Mouse (Mus musculus): Measurements from ENCODE around the gene Mfsd14a. TPM values are rescaled to one million over a fixed set of nuclear protein-coding genes. Genes with fewer than 3 reads are reported as not detected.

Mfsd14a gene
- polyA plus RNA-seq, 1 experiment from 2014 or later, result 94.0 TPM

- Histone ChIP-seq H3K9ac (ENCODE audit: low read depth, low read length) (no peak overlapping the region), H3K27ac (no peak overlapping the region), H3K27me3 (ENCODE audit: insufficient read depth, low read length) (no peaks in the 10 kb centered on the region), H3K36me3 (ENCODE audit: insufficient read depth, low read length) (peaks cover 53% of the 10 kb centered on the region), H3K4me2 (ENCODE audit: low read length) (no peak overlapping the region), H3K9me3 (replicated peaks; ENCODE audit: low read length) (no peaks in the 10 kb centered on the region), H3K4me1 (replicated peaks; ENCODE audit: insufficient read depth, low read length) (no peaks in the 10 kb centered on the region), H3K4me3 (replicated peaks; ENCODE audit: low read depth, low read length) (no peak overlapping the region)
- TF ChIP-seq CTCF (IDR thresholded peaks at IDR 0.05; ENCODE audit: low read depth), result no peak
- no peak for DNase-seq (ENCODE audit: low spot score)
- 89% methylated on average over 3 of the region's 3 CpGs for WGBS
- ATAC-seq (replicated peaks; ENCODE audit: low FRiP score, low read depth), result no peak
These were observed 28.4 kb downstream of the Mfsd14a start for GRCm38 (mm10) chr3:116634091-116634490.

- Histone ChIP-seq H3K36me3 (ENCODE audit: insufficient read depth, low read length) (peaks cover 44% of the 10 kb centered on the region), H3K9ac (ENCODE audit: low read depth, low read length) (no peak overlapping the region), H3K9me3 (replicated peaks; ENCODE audit: low read length) (no peaks in the 10 kb centered on the region), H3K27me3 (ENCODE audit: insufficient read depth, low read length) (no peaks in the 10 kb centered on the region), H3K4me3 (replicated peaks; ENCODE audit: low read depth, low read length) (no peak overlapping the region), H3K27ac (no peak overlapping the region), H3K4me2 (ENCODE audit: low read length) (no peak overlapping the region), H3K4me1 (replicated peaks; ENCODE audit: insufficient read depth, low read length) (no peaks in the 10 kb centered on the region)
- ATAC-seq (replicated peaks; ENCODE audit: low FRiP score, low read depth), result no peak
- DNase-seq (ENCODE audit: low spot score), result no peak
- WGBS, result 90% methylated on average over 3 of the region's 3 CpGs
- TF ChIP-seq CTCF (IDR thresholded peaks at IDR 0.05; ENCODE audit: low read depth), result no peak
These were observed 29.5 kb downstream of the Mfsd14a start for GRCm38 (mm10) chr3:116632971-116633370.

- Histone ChIP-seq H3K4me2 (ENCODE audit: low read length) (no peak overlapping the region), H3K4me3 (replicated peaks; ENCODE audit: low read depth, low read length) (no peak overlapping the region), H3K36me3 (ENCODE audit: insufficient read depth, low read length) (peaks cover 33% of the 10 kb centered on the region), H3K9me3 (replicated peaks; ENCODE audit: low read length) (no peaks in the 10 kb centered on the region), H3K27me3 (ENCODE audit: insufficient read depth, low read length) (no peaks in the 10 kb centered on the region), H3K4me1 (replicated peaks; ENCODE audit: insufficient read depth, low read length) (no peaks in the 10 kb centered on the region), H3K9ac (ENCODE audit: low read depth, low read length) (no peak overlapping the region), H3K27ac (no peak overlapping the region)
- no peak for DNase-seq (ENCODE audit: low spot score)
- no peak for ATAC-seq (replicated peaks; ENCODE audit: low FRiP score, low read depth)
- TF ChIP-seq CTCF (IDR thresholded peaks at IDR 0.05; ENCODE audit: low read depth), result no peak
- 82% methylated on average over 1 of the region's 1 CpGs for WGBS
These were observed 31.0 kb downstream of the Mfsd14a start for GRCm38 (mm10) chr3:116631459-116631858.

GRCm38 (mm10) chr3:116622641-116623040 is 39.8 kb downstream of the Mfsd14a start:
- 96% methylated on average over 7 of the region's 7 CpGs for WGBS
- Histone ChIP-seq H3K27ac (no peak overlapping the region), H3K9me3 (replicated peaks; ENCODE audit: low read length) (no peaks in the 10 kb centered on the region), H3K4me1 (replicated peaks; ENCODE audit: insufficient read depth, low read length) (no peaks in the 10 kb centered on the region), H3K27me3 (ENCODE audit: insufficient read depth, low read length) (no peaks in the 10 kb centered on the region), H3K4me2 (ENCODE audit: low read length) (no peak overlapping the region), H3K4me3 (replicated peaks; ENCODE audit: low read depth, low read length) (no peak overlapping the region), H3K36me3 (ENCODE audit: insufficient read depth, low read length) (0 out of 2 replicates have a peak, but pooled peaks cover 2% of the 10 kb centered on the region), H3K9ac (ENCODE audit: low read depth, low read length) (no peak overlapping the region)
- no peak for DNase-seq (ENCODE audit: low spot score)
- ATAC-seq (replicated peaks; ENCODE audit: low FRiP score, low read depth), result no peak
- TF ChIP-seq CTCF (IDR thresholded peaks at IDR 0.05; ENCODE audit: low read depth), result no peak

- TF ChIP-seq CTCF (IDR thresholded peaks at IDR 0.05; ENCODE audit: low read depth), result no peak
- no peak for ATAC-seq (replicated peaks; ENCODE audit: low FRiP score, low read depth)
- H3K9me3 ChIP-seq (replicated peaks; ENCODE audit: low read length), result no peaks in the 10 kb centered on the region
- no peak overlapping the region for H3K4me3 ChIP-seq (replicated peaks; ENCODE audit: low read depth, low read length)
- DNase-seq (ENCODE audit: low spot score), result no peak
- no peak overlapping the region for H3K4me2 ChIP-seq (ENCODE audit: low read length)
- 0 out of 2 replicates have a peak, but pooled peaks cover 2% of the 10 kb centered on the region for H3K36me3 ChIP-seq (ENCODE audit: insufficient read depth, low read length)
- H3K4me1 ChIP-seq (replicated peaks; ENCODE audit: insufficient read depth, low read length), result no peaks in the 10 kb centered on the region
- no peak overlapping the region for H3K27ac ChIP-seq
- no peaks in the 10 kb centered on the region for H3K27me3 ChIP-seq (ENCODE audit: insufficient read depth, low read length)
- no peak overlapping the region for H3K9ac ChIP-seq (ENCODE audit: low read depth, low read length)
- WGBS, result 91% methylated on average over 7 of the region's 7 CpGs
These were observed 41.7 kb downstream of the Mfsd14a start for GRCm38 (mm10) chr3:116620636-116621370.

- no peak for TF ChIP-seq CTCF (IDR thresholded peaks at IDR 0.05; ENCODE audit: low read depth)
- peaks cover 13% of the 10 kb centered on the region; the same call in 1 of the 2 replicates for H3K36me3 ChIP-seq (ENCODE audit: insufficient read depth, low read length)
- no peak for ATAC-seq (replicated peaks; ENCODE audit: low FRiP score, low read depth)
- no peak overlapping the region for H3K9ac ChIP-seq (ENCODE audit: low read depth, low read length)
- H3K27ac ChIP-seq, result no peak overlapping the region
- no peaks in the 10 kb centered on the region for H3K4me1 ChIP-seq (replicated peaks; ENCODE audit: insufficient read depth, low read length)
- 85% methylated on average over 6 of the region's 6 CpGs for WGBS
- no peak for DNase-seq (ENCODE audit: low spot score)
- no peaks in the 10 kb centered on the region for H3K9me3 ChIP-seq (replicated peaks; ENCODE audit: low read length)
- H3K4me3 ChIP-seq (replicated peaks; ENCODE audit: low read depth, low read length), result no peak overlapping the region
- H3K4me2 ChIP-seq (ENCODE audit: low read length), result no peak overlapping the region
- H3K27me3 ChIP-seq (ENCODE audit: insufficient read depth, low read length), result no peaks in the 10 kb centered on the region
These were observed 43.6 kb downstream of the Mfsd14a start for GRCm38 (mm10) chr3:116618855-116619254.

All from kidney, postnatal 0 days (tissue).